Mouse (Mus musculus): ENCODE results near the gene Arid1a.

DNA sequence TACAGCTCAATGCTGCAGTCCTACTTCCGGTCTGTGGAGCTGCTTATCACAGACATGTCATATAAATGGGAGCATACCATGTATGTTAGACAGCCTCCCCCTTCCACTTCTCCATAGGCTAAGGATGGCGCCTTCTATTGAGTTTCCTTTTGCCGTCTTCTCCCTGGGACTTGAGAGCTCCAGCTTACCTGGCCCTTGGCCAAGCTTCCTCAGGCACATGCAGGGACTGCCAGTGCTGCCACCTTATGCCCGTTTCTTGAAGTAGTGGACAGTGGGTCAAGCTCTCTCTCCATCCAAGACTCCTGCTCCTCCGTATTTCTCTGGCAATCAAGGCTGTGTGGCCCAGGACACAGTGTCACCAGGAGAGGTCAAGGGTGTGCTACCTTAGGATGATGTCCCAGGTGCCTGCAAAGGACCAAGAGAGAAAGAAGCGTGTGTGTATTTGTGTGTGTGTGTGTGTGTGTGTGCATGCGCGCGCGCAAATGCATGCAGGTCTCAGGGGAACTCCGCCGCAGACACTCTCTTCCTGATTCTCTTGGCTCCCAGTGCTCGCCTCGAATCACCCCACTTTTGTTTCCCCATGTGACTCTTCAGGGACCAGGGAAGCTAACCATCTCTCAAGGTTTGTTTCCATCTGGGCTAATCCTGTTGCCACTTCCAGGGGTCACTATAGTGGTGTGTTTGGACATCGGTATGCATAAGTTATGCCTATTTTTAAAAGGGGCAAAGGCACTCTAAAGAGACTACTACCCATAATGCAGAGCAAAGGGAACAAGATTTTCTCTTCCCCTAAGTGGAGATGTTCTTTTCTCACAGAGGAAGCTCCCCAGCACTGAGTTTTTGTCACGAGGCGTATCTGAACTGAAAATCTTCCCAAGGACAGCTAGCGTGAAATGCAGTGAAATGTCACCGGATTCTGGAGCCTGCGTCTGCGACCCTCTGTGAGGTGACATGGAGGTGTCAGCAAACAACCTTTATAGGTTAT lies 18.3 kb upstream of the Arid1a start:
- TF ChIP-seq POLR2A (IDR thresholded peaks at IDR 0.05; ENCODE audit: extremely low read depth, insufficient read depth, low read length) = no peak
- peak; percentile 59 for TF ChIP-seq CTCF (IDR thresholded peaks at IDR 0.05; ENCODE audit: extremely low read depth, insufficient read depth, low read length)

All from cortical plate, adult 2 months (tissue).